Mouse (Mus musculus) E14TG2a.4 (cell line): Measurements from ENCODE around the gene Wipf1.

Source experiments
- CTCF ChIP-seq: conservative IDR thresholded peaks from 2 replicates; pipeline ENCODE4 v1.5.1; 2014; ENCODE audit warnings: low read length
- NANOG ChIP-seq: IDR thresholded peaks from 2 replicates; pipeline ENCODE4 v1.6.1; 2014; ENCODE audit warnings: borderline replicate concordance, low read length, mixed read lengths
- POU5F1 ChIP-seq: IDR thresholded peaks from 2 replicates; pipeline ENCODE4 v1.6.1; 2014; ENCODE audit warnings: low read length, borderline replicate concordance

DNA sequence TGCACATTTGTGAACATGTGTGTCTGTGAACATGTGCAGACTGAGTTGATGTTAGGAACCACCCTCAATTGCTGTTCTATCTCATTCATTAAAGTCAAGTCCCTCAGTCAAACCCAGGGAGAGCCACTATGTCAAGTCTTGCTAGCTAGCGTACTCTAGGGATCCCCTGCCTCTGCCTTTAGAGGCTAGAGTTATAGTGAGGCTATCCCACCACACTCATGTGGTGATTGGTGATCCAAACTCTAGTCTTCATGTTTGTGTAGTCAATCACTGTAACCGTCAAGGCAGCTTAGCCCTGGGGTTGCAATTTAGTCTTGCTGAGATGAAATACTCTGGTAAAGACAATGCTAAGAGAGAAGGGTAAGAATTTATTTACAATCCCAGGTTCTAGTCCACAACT lies 132.1 kb downstream of the Wipf1 start:
- TF ChIP-seq CTCF (no peak), POU5F1 (no peak), NANOG (no peak)
